Mouse (Mus musculus) erythroblast, adult 5-6 weeks (primary cell): ENCODE measurements around the gene Olfr502. TPM values are rescaled to one million over a fixed set of nuclear protein-coding genes. Genes with fewer than 3 reads are reported as not detected.
"Not testable (repeated sequence)": the region's sequence is repeated elsewhere in the genome, so short reads cannot be mapped to it uniquely, and the experiment has no call there.

Experiments used
- ATAC-seq: replicated peaks from 2 replicates; pipeline ENCODE4 v1.8.0; 2016; ENCODE audit warnings: moderate number of reproducible peaks, mild to moderate bottlenecking, moderate TSS enrichment, inconsistent platforms; ENCODE audit not compliant: poor library complexity, low FRiP score, severe bottlenecking
- total RNA-seq, 2 experiments: library from RNA; stranded (forward) in 1 of 2; stranded (reverse) in 1 of 2; fragments of 150-400 nt in 1 of 2; fragments of 200-764, 138-1000 nt in 1 of 2; gene quantifications; 2 replicates each; pipeline versions ENCODE4 v1.2.3 to v1.2.4; 2015 to 2017; ENCODE audit warnings: low replicate concordance in 2 of 2

The Olfr502 gene
- total RNA-seq (2015; ENCODE audit: low replicate concordance) (not detected in 2 replicates), total RNA-seq (2017; ENCODE audit: low replicate concordance) (not detected in 2 replicates)

GRCm38 (mm10) chr7:108524965-108525364 is at the start of gene Olfr502:
TSS of gene Olfr502 (minus strand) at chr7:108525065.
- ATAC-seq, result no peak

GRCm38 (mm10) chr7:108565693-108566092 is 40.8 kb upstream of the Olfr502 start, which contains the start of gene Olfr504:
TSS of gene Olfr504 (minus strand) at chr7:108565793.
- no peak for ATAC-seq

DNA sequence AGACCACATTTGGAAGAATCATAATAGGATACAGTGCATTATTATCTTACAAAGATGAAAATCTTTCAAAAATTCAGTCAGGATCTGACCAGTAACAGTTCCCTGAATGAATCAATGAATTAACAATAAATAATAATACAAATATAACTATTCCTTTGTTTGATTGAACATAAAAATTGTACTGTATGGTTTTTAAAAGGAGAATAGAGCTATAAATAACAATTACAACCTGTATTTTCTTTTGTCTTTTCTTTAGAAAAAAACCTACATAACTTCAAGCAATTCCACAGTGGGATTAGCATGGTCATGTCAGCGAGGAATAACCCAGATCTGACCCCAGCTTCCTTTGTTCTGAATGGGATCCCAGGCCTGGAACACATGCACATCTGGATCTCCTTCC is 19.4 kb upstream of the Olfr502 start, which contains the start of gene Olfr503:
Gene Olfr503 (plus strand): TSS at position 301 of the 400 bp plus-strand sequence.
- not testable (repeated sequence) for ATAC-seq

- no peak for ATAC-seq
These were observed 17.6 kb upstream of the Olfr502 start for GRCm38 (mm10) chr7:108542416-108542815.

Other genes with a start within 250 kb of the Olfr502 start
- gene Olfr490, start 236.1 kb downstream of the Olfr502 start, total RNA-seq (2015; ENCODE audit: low replicate concordance), result not detected in 2 replicates
- gene Olfr490, start 236.1 kb downstream of the Olfr502 start, total RNA-seq (2017; ENCODE audit: low replicate concordance), result not detected in 2 replicates
- gene Olfr491, start 211.6 kb downstream of the Olfr502 start, total RNA-seq (2015; ENCODE audit: low replicate concordance), result not detected in 2 replicates
- not detected in 2 replicates for gene Olfr491, start 211.6 kb downstream of the Olfr502 start, total RNA-seq (2017; ENCODE audit: low replicate concordance)
- gene Olfr492, start 201.4 kb downstream of the Olfr502 start, total RNA-seq (2015; ENCODE audit: low replicate concordance), result not detected in 2 replicates
- not detected in 2 replicates for gene Olfr492, start 201.4 kb downstream of the Olfr502 start, total RNA-seq (2017; ENCODE audit: low replicate concordance)
- not detected in 2 replicates for gene Olfr493, start 178.1 kb downstream of the Olfr502 start, total RNA-seq (2015; ENCODE audit: low replicate concordance)
- gene Olfr493, start 178.1 kb downstream of the Olfr502 start, total RNA-seq (2017; ENCODE audit: low replicate concordance), result not detected in 2 replicates
- gene Olfr494, start 159.7 kb downstream of the Olfr502 start, total RNA-seq (2015; ENCODE audit: low replicate concordance), result not detected in 2 replicates
- not detected in 2 replicates for gene Olfr494, start 159.7 kb downstream of the Olfr502 start, total RNA-seq (2017; ENCODE audit: low replicate concordance)
- gene Olfr495, start 131.9 kb downstream of the Olfr502 start, total RNA-seq (2015; ENCODE audit: low replicate concordance), result not detected in 2 replicates
- gene Olfr495, start 131.9 kb downstream of the Olfr502 start, total RNA-seq (2017; ENCODE audit: low replicate concordance), result not detected in 2 replicates
- gene Olfr497, start 104.6 kb downstream of the Olfr502 start, total RNA-seq (2015; ENCODE audit: low replicate concordance), result not detected in 2 replicates
- gene Olfr497, start 104.6 kb downstream of the Olfr502 start, total RNA-seq (2017; ENCODE audit: low replicate concordance), result not detected in 2 replicates
- gene Olfr498, start 59.7 kb downstream of the Olfr502 start, total RNA-seq (2015; ENCODE audit: low replicate concordance), result not detected in 2 replicates
- gene Olfr498, start 59.7 kb downstream of the Olfr502 start, total RNA-seq (2017; ENCODE audit: low replicate concordance), result not detected in 2 replicates
- not detected in 2 replicates for gene Olfr503, start 19.5 kb upstream of the Olfr502 start, total RNA-seq (2015; ENCODE audit: low replicate concordance)
- not detected in 2 replicates for gene Olfr503, start 19.5 kb upstream of the Olfr502 start, total RNA-seq (2017; ENCODE audit: low replicate concordance)
- gene Olfr504, start 40.7 kb upstream of the Olfr502 start, total RNA-seq (2015; ENCODE audit: low replicate concordance), result not detected in 2 replicates
- gene Olfr504, start 40.7 kb upstream of the Olfr502 start, total RNA-seq (2017; ENCODE audit: low replicate concordance), result not detected in 2 replicates
- not detected in 2 replicates for gene Olfr506, start 85.7 kb upstream of the Olfr502 start, total RNA-seq (2015; ENCODE audit: low replicate concordance)
- not detected in 2 replicates for gene Olfr506, start 85.7 kb upstream of the Olfr502 start, total RNA-seq (2017; ENCODE audit: low replicate concordance)
- gene Olfr507, start 96.7 kb upstream of the Olfr502 start, total RNA-seq (2015; ENCODE audit: low replicate concordance), result not detected in 2 replicates
- gene Olfr507, start 96.7 kb upstream of the Olfr502 start, total RNA-seq (2017; ENCODE audit: low replicate concordance), result not detected in 2 replicates
- gene Olfr508, start 104.9 kb upstream of the Olfr502 start, total RNA-seq (2015; ENCODE audit: low replicate concordance), result not detected in 2 replicates
- not detected in 2 replicates for gene Olfr508, start 104.9 kb upstream of the Olfr502 start, total RNA-seq (2017; ENCODE audit: low replicate concordance)
- gene Olfr509, start 126.8 kb upstream of the Olfr502 start, total RNA-seq (2015; ENCODE audit: low replicate concordance), result 0.21 TPM in 1 of 2 replicates, not detected in the other
- gene Olfr509, start 126.8 kb upstream of the Olfr502 start, total RNA-seq (2017; ENCODE audit: low replicate concordance), result not detected in 2 replicates
- 0.77 TPM in 1 of 2 replicates, not detected in the other for gene Olfr510, start 141.4 kb upstream of the Olfr502 start, total RNA-seq (2015; ENCODE audit: low replicate concordance)
- not detected in 2 replicates for gene Olfr510, start 141.4 kb upstream of the Olfr502 start, total RNA-seq (2017; ENCODE audit: low replicate concordance)
- not detected in 2 replicates for gene Olfr512, start 188.3 kb upstream of the Olfr502 start, total RNA-seq (2015; ENCODE audit: low replicate concordance)
- gene Olfr512, start 188.3 kb upstream of the Olfr502 start, total RNA-seq (2017; ENCODE audit: low replicate concordance), result not detected in 2 replicates
- gene Olfr513, start 225.9 kb upstream of the Olfr502 start, total RNA-seq (2015; ENCODE audit: low replicate concordance), result not detected in 2 replicates
- not detected in 2 replicates for gene Olfr513, start 225.9 kb upstream of the Olfr502 start, total RNA-seq (2017; ENCODE audit: low replicate concordance)